ENCODE assay signal across 31 mouse cellular contexts in the genomic region with DNA sequence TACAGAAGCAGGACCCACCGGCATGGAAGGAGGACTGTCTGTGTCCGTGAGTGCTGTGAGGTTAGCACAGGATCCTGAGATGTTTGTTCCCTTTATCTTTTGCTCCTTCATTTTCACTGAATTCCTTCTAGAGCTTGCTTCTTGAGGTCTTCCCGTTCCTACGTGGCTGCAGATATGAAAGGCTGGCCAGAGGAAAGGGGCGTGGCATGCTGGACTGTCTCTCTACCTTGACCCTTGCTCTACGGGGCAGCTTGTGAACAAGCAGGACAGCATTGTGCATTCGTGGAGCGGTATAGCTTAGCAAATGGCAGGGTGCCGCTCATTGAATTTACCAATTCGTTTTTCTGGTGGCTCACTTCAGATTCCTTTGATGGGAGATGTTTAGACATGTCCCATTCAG. TPM values are rescaled to one million over a fixed set of nuclear protein-coding genes. Genes with fewer than 3 reads are reported as not detected.
DNase-seq lines count a peak whose midpoint lies in the region; ATAC-seq and TF ChIP-seq lines count a peak whose summit lies in the region.
"Had no signal": no experiment of that assay in that cellular context is flagged by ENCODE, and none has a peak within 500 bp of the region (broad histone marks: within the 10 kb centered on the region; RNA-seq: fewer than 3 reads in every experiment).

No protein-coding gene starts in this region.

- H3K9me3 ChIP-seq in kidney, embryonic 14.5 days (ENCODE audit: control insufficient read depth, low read length): no peaks in the 10 kb centered on the region
- H3K9me3 ChIP-seq in stomach, postnatal 0 days (ENCODE audit: control insufficient read depth, low read length): no peaks in the 10 kb centered on the region
- H3K9me3 ChIP-seq: embryonic facial prominence, embryonic 13.5 days; forebrain, embryonic 10.5 days; forebrain, embryonic 15.5 days; heart, embryonic 13.5 days; limb, embryonic 12.5 days; liver, embryonic 15.5 days; midbrain, embryonic 10.5 days; midbrain, embryonic 15.5 days had no signal

- TF ChIP-seq POLR2A in cerebellum, adult 2 months (IDR thresholded peaks at IDR 0.05; ENCODE audit: borderline replicate concordance, insufficient read depth, low read length): no peak

- TF ChIP-seq CTCF in cerebellum, adult 2 months (IDR thresholded peaks at IDR 0.05; ENCODE audit: borderline replicate concordance, insufficient read depth, low read depth, low read length): no peak
- no peak for TF ChIP-seq CTCF in stomach, postnatal 0 days (IDR thresholded peaks at IDR 0.05; ENCODE audit: low read depth)

- H3K36me3 ChIP-seq in kidney, embryonic 14.5 days (ENCODE audit: control insufficient read depth, insufficient read depth, low read length): no peaks in the 10 kb centered on the region
- H3K36me3 ChIP-seq in stomach, postnatal 0 days (ENCODE audit: control insufficient read depth, insufficient read depth, low read length): no peaks in the 10 kb centered on the region
- H3K36me3 ChIP-seq: embryonic facial prominence, embryonic 13.5 days; forebrain, embryonic 10.5 days; forebrain, embryonic 15.5 days; heart, embryonic 13.5 days; limb, embryonic 12.5 days; liver, embryonic 15.5 days; midbrain, embryonic 10.5 days; midbrain, embryonic 15.5 days had no signal

- no peak overlapping the region for H3K9ac ChIP-seq in kidney, embryonic 14.5 days (ENCODE audit: low read depth, low read length)
- no peak overlapping the region for H3K9ac ChIP-seq in stomach, postnatal 0 days (ENCODE audit: low read length)
- H3K9ac ChIP-seq: embryonic facial prominence, embryonic 13.5 days; forebrain, embryonic 15.5 days; heart, embryonic 13.5 days; hindbrain, embryonic 14.5 days; limb, embryonic 12.5 days; liver, embryonic 15.5 days; lung, embryonic 14.5 days; midbrain, embryonic 15.5 days had no signal

- no peaks in the 10 kb centered on the region for H3K27me3 ChIP-seq in cerebellum, adult 2 months (ENCODE audit: control insufficient read depth, insufficient read depth, low read length)
- H3K27me3 ChIP-seq in kidney, embryonic 14.5 days (ENCODE audit: control insufficient read depth, insufficient read depth, low read length): no peaks in the 10 kb centered on the region; the same call in 1 of the 2 replicates
- no peaks in the 10 kb centered on the region for H3K27me3 ChIP-seq in stomach, postnatal 0 days (ENCODE audit: control insufficient read depth, insufficient read depth, low read length)
- H3K27me3 ChIP-seq: embryonic facial prominence, embryonic 13.5 days; forebrain, embryonic 15.5 days; heart, embryonic 13.5 days; midbrain, embryonic 15.5 days; Patski had no signal

- no peak overlapping the region for H3K4me2 ChIP-seq in kidney, embryonic 14.5 days (replicated peaks; ENCODE audit: low read depth, low read length)
- no peak overlapping the region for H3K4me2 ChIP-seq in stomach, postnatal 0 days (replicated peaks; ENCODE audit: low read depth)
- H3K4me2 ChIP-seq: embryonic facial prominence, embryonic 13.5 days; forebrain, embryonic 15.5 days; heart, embryonic 13.5 days; hindbrain, embryonic 14.5 days; limb, embryonic 12.5 days; liver, embryonic 15.5 days; lung, embryonic 14.5 days; midbrain, embryonic 15.5 days had no signal

- WGBS in cerebellum, adult 2 months: 53% methylated on average over 10 of the region's 10 CpGs
- 82% methylated on average over 10 of the region's 10 CpGs for WGBS in kidney, embryonic 14.5 days
- 60% methylated on average over 10 of the region's 10 CpGs for WGBS in stomach, postnatal 0 days

- peak in 1 of 2 experiments; percentile 13 for DNase-seq in cerebellum, adult 2 months
- no peak for DNase-seq in cerebellum, adult 9-10 months
- peak; percentile 58 for DNase-seq in kidney, adult 11 months
- DNase-seq in kidney, postnatal 14 days: peak; percentile 36
- DNase-seq in stomach, postnatal 0 days (ENCODE audit: low spot score): peak; percentile 13
- DNase-seq: adrenal gland, postnatal 14 days; cerebellum, adult 8-10 months; gastrocnemius, postnatal 36 days; heart, adult 2 months; heart, postnatal 10 days; lung, embryonic 14.5 days; lung, postnatal 14 days; right cerebral cortex, adult 18-20 months; spleen, adult 18-20 months; thymus, adult 18-20 months; thymus, postnatal 36 days had no signal

- no peak overlapping the region for H3K4me3 ChIP-seq in cerebellum, adult 2 months (replicated peaks; ENCODE audit: insufficient read depth, low read depth, low read length)
- no peak overlapping the region for H3K4me3 ChIP-seq in kidney, embryonic 14.5 days (ENCODE audit: low read length)
- no peak overlapping the region for H3K4me3 ChIP-seq in stomach, postnatal 0 days (ENCODE audit: low read depth, low read length)
- H3K4me3 ChIP-seq: embryonic facial prominence, embryonic 13.5 days; forebrain, embryonic 10.5 days; forebrain, embryonic 15.5 days; heart, adult 2 months; heart, embryonic 13.5 days; limb, embryonic 12.5 days; liver, embryonic 15.5 days; midbrain, embryonic 10.5 days; midbrain, embryonic 15.5 days had no signal

- H3K4me1 ChIP-seq in cerebellum, adult 2 months (ENCODE audit: control insufficient read depth, insufficient read depth, low read length): peaks cover 53% of the 10 kb centered on the region
- H3K4me1 ChIP-seq in kidney, embryonic 14.5 days (ENCODE audit: control insufficient read depth, insufficient read depth, low read length): no peaks in the 10 kb centered on the region
- H3K4me1 ChIP-seq in stomach, postnatal 0 days (replicated peaks; ENCODE audit: control insufficient read depth, insufficient read depth): no peaks in the 10 kb centered on the region
- H3K4me1 ChIP-seq: forebrain, embryonic 15.5 days; limb, embryonic 12.5 days; liver, embryonic 15.5 days had no signal

- TF ChIP-seq EP300 in stomach, postnatal 0 days (optimal IDR thresholded peaks at IDR 0.05): no peak

- H3K27ac ChIP-seq in cerebellum, adult 2 months (ENCODE audit: insufficient read depth, low read length): peak overlapping the region; percentile 34; the same call in 1 of the 2 replicates
- no peak overlapping the region for H3K27ac ChIP-seq in kidney, embryonic 14.5 days (ENCODE audit: low read depth, low read length)
- no peak overlapping the region for H3K27ac ChIP-seq in stomach, postnatal 0 days (replicated peaks)
- H3K27ac ChIP-seq: embryonic facial prominence, embryonic 13.5 days; forebrain, embryonic 10.5 days; forebrain, embryonic 15.5 days; heart, adult 2 months; heart, embryonic 13.5 days; hindbrain, embryonic 14.5 days; limb, embryonic 12.5 days; liver, embryonic 15.5 days; midbrain, embryonic 10.5 days; midbrain, embryonic 15.5 days had no signal

- ATAC-seq in kidney, embryonic 14.5 days (ENCODE audit: low FRiP score, low TSS enrichment): no peak
- ATAC-seq in stomach, postnatal 0 days (ENCODE audit: low FRiP score, low TSS enrichment): no peak
- no peak for ATAC-seq in monocyte, adult 5-6 weeks (replicated peaks; ENCODE audit: insufficient number of reproducible peaks, low FRiP score, low TSS enrichment, poor library complexity, severe bottlenecking)
- ATAC-seq: forebrain, embryonic 15.5 days; midbrain, embryonic 15.5 days; Patski had no signal

RNA-seq across cellular contexts. Expression of gene Fgf9, which starts 21.0 kb away (rescaled TPM):
- polyA plus RNA-seq in cerebellum, adult 2 months (2012; rRNA removed): 41.3 and 42.1 TPM in 2 replicates
- polyA plus RNA-seq in kidney, embryonic 14.5 days (2014; fragmentation: Nextera tagmentation; extraction: Ambion mirVana): 7.1 and 8.5 TPM in 2 replicates
- polyA plus RNA-seq in stomach, postnatal 0 days (2015; fragmentation: Nextera tagmentation; extraction: Ambion mirVana): 5.9 and 6.3 TPM in 2 replicates
- total RNA-seq in monocyte, adult 5-6 weeks (2017): not detected in 3 replicates
- total RNA-seq: hematopoietic stem cell, adult 5-6 weeks; MEL; neutrophil, adult 5-6 weeks had no signal
